Mouse (Mus musculus): ENCODE data around the gene Tcp1.
"Not testable (repeated sequence)": the region's sequence is repeated elsewhere in the genome, so short reads cannot be mapped to it uniquely, and the experiment has no call there.

The Tcp1 gene

DNA sequence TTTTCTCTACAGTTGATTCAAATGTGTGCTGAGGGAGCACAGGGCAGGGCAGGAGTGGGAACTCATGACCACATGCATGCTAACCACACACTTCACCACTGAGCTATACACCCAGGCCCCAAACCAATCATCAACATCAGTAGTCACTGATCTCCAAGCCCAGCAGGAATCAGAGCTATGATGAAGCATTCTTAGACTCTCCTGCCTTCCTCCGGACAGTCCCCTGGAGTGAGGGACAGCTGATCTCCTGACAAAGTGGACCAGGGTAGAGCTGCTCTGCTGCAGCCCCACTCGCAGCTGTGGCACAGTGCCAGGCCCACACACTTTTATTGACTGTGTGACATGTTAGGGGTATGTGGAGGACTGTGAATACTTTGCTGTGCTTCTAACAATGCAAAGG lies 43.9 kb downstream of the Tcp1 start:
- in situ Hi-C loops (cut with MboI; ENCODE audit: unreplicated experiment in 2 of 2): not testable (repeated sequence)

DNA sequence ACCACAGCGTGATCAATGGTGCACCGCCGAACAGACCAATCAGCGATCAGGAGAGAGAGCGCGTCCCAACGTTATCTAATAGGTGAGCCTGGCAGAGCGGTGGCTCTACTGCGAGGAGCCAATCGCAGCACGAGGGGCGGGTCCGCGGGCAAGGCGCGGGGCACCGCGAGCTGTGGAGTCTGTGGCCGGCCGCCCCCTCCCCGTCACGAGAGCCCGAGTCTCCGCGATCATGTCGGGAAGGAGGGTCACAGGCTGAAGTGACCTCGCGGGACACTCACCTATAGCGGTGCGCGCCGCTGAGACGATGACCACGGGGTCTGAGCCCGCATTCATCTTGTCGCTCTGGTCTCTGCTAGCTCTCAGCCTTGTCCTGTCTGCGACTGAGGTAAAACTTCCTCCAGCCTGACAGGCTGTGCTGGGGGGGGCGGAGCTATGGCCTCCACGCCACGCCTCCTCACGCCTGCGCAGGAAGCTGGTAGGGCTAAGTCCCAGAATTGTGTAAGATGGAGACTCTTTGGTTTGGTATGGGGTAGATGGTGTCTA lies 44.9 kb downstream of the Tcp1 start, which contains the start of gene Acat2:
Acat2 (minus strand) TSS at position 417 of the 543 bp plus-strand sequence.
- in situ Hi-C loops (cut with MboI; ENCODE audit: unreplicated experiment in 2 of 2): no loop called here

DNA sequence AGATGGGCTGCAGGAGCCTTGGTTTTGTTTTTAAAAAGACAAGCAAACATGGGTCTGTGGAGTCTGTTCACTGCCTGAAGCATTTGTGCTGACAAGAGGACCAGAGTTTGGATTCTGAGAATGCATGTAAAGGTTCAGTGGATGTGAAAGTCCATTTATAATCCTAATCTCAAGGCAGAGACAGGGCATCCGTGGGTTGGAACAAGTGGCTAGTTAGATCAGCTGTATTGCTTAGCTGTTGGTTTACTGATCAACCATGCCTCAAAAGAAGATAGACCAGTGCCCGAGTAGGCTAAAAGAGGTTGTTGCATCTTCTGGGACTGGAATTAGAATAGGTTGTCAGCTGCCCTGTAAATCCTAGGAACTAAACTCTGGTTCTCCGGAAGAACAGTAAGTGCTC lies 48.0 kb downstream of the Tcp1 start:
- in situ Hi-C loops (cut with MboI; ENCODE audit: unreplicated experiment in 2 of 2): no loop called here

DNA sequence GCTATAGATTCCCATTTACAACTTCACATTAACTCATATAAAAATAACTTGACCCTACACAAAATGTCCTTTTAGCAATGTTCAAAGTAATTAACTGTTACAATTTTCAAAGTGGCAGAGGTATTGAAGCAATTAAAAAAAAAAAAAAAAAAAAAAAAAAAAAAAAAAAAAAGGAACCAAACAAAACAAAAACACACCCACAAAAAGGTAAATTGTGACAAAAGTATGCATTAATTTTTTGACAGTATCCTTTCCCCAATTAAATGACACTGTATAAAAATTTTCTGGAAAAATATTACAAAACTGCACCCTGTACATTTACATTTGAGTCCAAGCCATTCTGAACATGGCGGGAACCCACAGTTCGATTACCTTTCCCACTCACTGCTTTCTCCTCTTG lies 51.7 kb downstream of the Tcp1 start:
- in situ Hi-C loops (cut with MboI; ENCODE audit: unreplicated experiment in 2 of 2): no loop called here

DNA sequence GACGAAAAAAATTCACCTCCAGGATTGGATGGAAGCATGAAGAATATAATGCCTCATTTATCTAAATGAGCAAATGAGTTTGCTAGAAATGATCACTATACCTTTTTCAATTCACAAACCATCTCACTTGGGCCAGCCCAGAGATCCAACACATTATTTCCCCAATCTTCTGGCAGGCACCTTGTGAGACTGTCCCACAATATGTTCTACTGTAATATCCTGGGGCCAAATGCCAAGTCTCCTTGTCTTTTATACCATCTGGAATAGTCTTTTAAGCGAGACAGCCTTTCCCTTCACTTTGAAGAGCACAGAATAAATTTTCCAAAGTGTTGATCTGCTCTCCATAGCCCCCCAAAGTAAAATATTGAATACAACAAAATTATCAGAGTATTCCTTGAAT lies 58.4 kb downstream of the Tcp1 start:
- in situ Hi-C loops (cut with MboI; ENCODE audit: unreplicated experiment in 2 of 2): no loop called here

Data from v-Abl transformed pro-B cells (cell line).